Mouse (Mus musculus) cerebellum, adult 2 months (tissue): ENCODE measurements around the gene C1rb.
"Not testable (repeated sequence)": the region's sequence is repeated elsewhere in the genome, so short reads cannot be mapped to it uniquely, and the experiment has no call there.

Experiments
- CTCF ChIP-seq: fragments of 200-500 bp; IDR thresholded peaks from 2 replicates; pipeline ENCODE4 v1.5.1; 2011; ENCODE audit warnings: low read depth, mild to moderate bottlenecking, control low read depth, low read length, moderate library complexity, borderline replicate concordance; ENCODE audit not compliant: insufficient read depth
- POLR2A ChIP-seq: fragments of 200-500 bp; IDR thresholded peaks from 2 replicates; pipeline ENCODE4 v1.6.1; 2011; ENCODE audit warnings: low read length, control low read depth, borderline replicate concordance; ENCODE audit not compliant: insufficient read depth

DNA sequence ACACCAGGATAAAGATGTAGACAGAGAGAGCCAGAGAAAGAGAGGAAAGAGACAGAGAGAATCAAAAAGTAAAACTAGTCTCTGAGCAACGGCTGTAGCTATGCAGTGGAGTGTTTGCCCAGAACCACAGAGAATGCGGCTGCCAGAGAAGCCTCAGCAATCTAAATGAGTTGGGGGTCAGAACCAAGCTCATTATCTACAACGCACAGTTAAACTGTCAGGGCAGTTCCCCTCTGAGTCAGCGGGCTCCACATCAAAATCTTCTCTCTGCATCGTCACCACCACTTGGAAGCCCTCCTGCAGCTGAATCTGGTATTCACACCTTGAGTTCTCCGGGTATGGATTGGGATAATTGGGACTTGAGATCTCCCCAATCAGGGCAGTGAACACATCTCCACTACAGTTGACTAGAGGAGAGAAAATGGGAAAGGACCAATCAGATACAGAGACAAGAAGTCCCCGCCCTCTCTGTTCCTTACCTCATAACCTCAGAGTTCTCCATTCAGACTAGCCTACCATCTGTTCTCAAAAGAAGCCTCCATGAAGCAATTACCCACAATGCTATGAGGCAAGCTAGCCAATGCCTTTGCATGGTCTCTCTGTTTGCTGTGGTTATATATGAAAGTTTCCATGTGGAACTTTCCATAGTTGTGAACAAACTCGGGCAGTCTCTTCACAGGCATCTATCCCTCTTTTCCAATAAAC, 33.8 kb upstream of the C1rb start:
- not testable (repeated sequence) for TF ChIP-seq CTCF, POLR2A
